Mouse (Mus musculus) naive thymus-derived CD4-positive, alpha-beta T cell, adult 2 months (primary cell): Measurements from ENCODE around the gene Vangl2.
"Not testable (repeated sequence)": the region's sequence is repeated elsewhere in the genome, so short reads cannot be mapped to it uniquely, and the experiment has no call there.

Experiments used
- DNase-seq: peaks from one replicate; pipeline ENCODE4 v3.0.0-alpha.2; 2011; ENCODE audit warnings: low read depth

Vangl2 gene

GRCm38 (mm10) chr1:172001665-172002064 lies 26.6 kb downstream of the Vangl2 start:
- no peak for DNase-seq

- peak; percentile 88 for DNase-seq
Observed at GRCm38 (mm10) chr1:172000641-172001040, 27.6 kb downstream of the Vangl2 start.

GRCm38 (mm10) chr1:171998820-171999597 lies 29.2 kb downstream of the Vangl2 start:
- no peak for DNase-seq

- no peak for DNase-seq
Observed at GRCm38 (mm10) chr1:171996701-171997100, 31.5 kb downstream of the Vangl2 start.

GRCm38 (mm10) chr1:171994918-171995715 lies 33.1 kb downstream of the Vangl2 start:
- DNase-seq = no peak

- DNase-seq = no peak
Observed at GRCm38 (mm10) chr1:171994501-171994900, 33.7 kb downstream of the Vangl2 start.

- no peak for DNase-seq
Observed at GRCm38 (mm10) chr1:171992901-171993530, 35.2 kb downstream of the Vangl2 start.

GRCm38 (mm10) chr1:171991883-171992282 lies 36.4 kb downstream of the Vangl2 start:
- no peak for DNase-seq

GRCm38 (mm10) chr1:171984121-171984520 lies 44.1 kb downstream of the Vangl2 start:
- DNase-seq = no peak

GRCm38 (mm10) chr1:171983372-171984001 lies 44.8 kb downstream of the Vangl2 start:
- peak; percentile 40 for DNase-seq

GRCm38 (mm10) chr1:171982740-171983139 lies 45.5 kb downstream of the Vangl2 start:
- no peak for DNase-seq

GRCm38 (mm10) chr1:171982170-171982569 lies 46.1 kb downstream of the Vangl2 start:
- DNase-seq = no peak

GRCm38 (mm10) chr1:171979969-171980730 lies 48.1 kb downstream of the Vangl2 start:
- no peak for DNase-seq

GRCm38 (mm10) chr1:171977891-171978290 lies 50.4 kb downstream of the Vangl2 start:
- DNase-seq = no peak

- no peak for DNase-seq
Observed at GRCm38 (mm10) chr1:171976826-171977539, 51.3 kb downstream of the Vangl2 start.

GRCm38 (mm10) chr1:171975831-171976230 lies 52.4 kb downstream of the Vangl2 start:
- DNase-seq = no peak

GRCm38 (mm10) chr1:171975377-171975776 lies 52.9 kb downstream of the Vangl2 start:
- no peak for DNase-seq

GRCm38 (mm10) chr1:171974361-171974760 lies 53.9 kb downstream of the Vangl2 start:
- DNase-seq = not testable (repeated sequence)

- DNase-seq = no peak
Observed at GRCm38 (mm10) chr1:171970854-171971586, 57.2 kb downstream of the Vangl2 start.

- no peak for DNase-seq
Observed at GRCm38 (mm10) chr1:171969221-171969620, 59.0 kb downstream of the Vangl2 start.
